Mouse (Mus musculus) E14TG2a.4 (cell line): Measurements from ENCODE around the gene Erg.

Experiments
- CTCF ChIP-seq: conservative IDR thresholded peaks from 2 replicates; pipeline ENCODE4 v1.5.1; 2014; ENCODE audit warnings: low read length
- NANOG ChIP-seq: IDR thresholded peaks from 2 replicates; pipeline ENCODE4 v1.6.1; 2014; ENCODE audit warnings: borderline replicate concordance, low read length, mixed read lengths

DNA sequence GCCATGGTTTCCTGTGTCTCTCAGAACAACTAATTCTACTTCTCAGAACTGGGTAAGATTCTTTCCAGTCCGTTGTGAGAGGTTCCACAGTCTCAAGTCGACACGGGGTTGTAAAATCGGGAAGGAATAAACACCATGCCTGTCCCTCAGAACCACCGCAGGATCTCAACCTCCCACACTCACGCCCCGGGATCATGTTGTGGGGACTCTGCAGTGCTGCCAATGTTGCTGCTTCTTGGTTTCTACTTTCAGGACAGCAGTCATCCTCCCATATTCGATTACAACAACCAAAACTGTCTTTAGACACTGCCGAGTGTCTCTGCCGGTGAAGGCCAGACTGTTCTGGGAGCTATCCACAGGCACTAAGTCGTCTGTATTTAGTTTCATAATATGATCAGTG lies 113.6 kb downstream of the Erg start:
- TF ChIP-seq CTCF (no peak), NANOG (no peak)
